Mouse (Mus musculus) stomach, embryonic 15.5 days (tissue): Measurements from ENCODE around the gene Slc17a1. TPM values are rescaled to one million over a fixed set of nuclear protein-coding genes. Genes with fewer than 3 reads are reported as not detected.
A peak's percentile ranks its signal among the peaks of the same experiment; 100 is the strongest.

Source experiments
- ATAC-seq: fragments of 200-750 bp; cut with Nextera tagmentation; 2 replicates; pipeline ENCODE4 v1.8.0; 2017; ENCODE audit warnings: low read depth, moderate number of reproducible peaks, moderate TSS enrichment; ENCODE audit not compliant: insufficient read depth, low FRiP score
- H3K27ac ChIP-seq: fragments of 300-500 bp; sonication (generic); 2 replicates; pipeline ENCODE4 v1.5.1; 2015; ENCODE audit warnings: mild to moderate bottlenecking, inconsistent platforms
- H3K27me3 ChIP-seq: fragments of 300-500 bp; sonication (generic); replicated peaks from 2 replicates; pipeline ENCODE4 v1.6.1; 2015; ENCODE audit warnings: inconsistent platforms
- H3K36me3 ChIP-seq: fragments of 300-500 bp; sonication (generic); 2 replicates; pipeline ENCODE4 v1.6.1; 2015; ENCODE audit warnings: inconsistent platforms
- H3K4me1 ChIP-seq: fragments of 300-500 bp; sonication (generic); 2 replicates; pipeline ENCODE4 v1.6.1; 2015; ENCODE audit warnings: inconsistent platforms
- H3K4me2 ChIP-seq: fragments of 300-500 bp; sonication (generic); 2 replicates; pipeline ENCODE4 v1.6.1; 2015; ENCODE audit warnings: mild to moderate bottlenecking, inconsistent platforms
- H3K4me3 ChIP-seq: fragments of 300-500 bp; sonication (generic); replicated peaks from 2 replicates; pipeline ENCODE4 v1.5.1; 2015; ENCODE audit warnings: inconsistent platforms
- H3K9ac ChIP-seq: fragments of 300-500 bp; sonication (generic); 2 replicates; pipeline ENCODE4 v1.6.1; 2015; ENCODE audit warnings: inconsistent platforms
- H3K9me3 ChIP-seq: fragments of 300-500 bp; sonication (generic); 2 replicates; pipeline ENCODE4 v1.6.1; 2016; ENCODE audit warnings: inconsistent platforms
- WGBS: fragments of 180-500 bp; shearing (Covaris S2); methylation state at CpG from one replicate; pipeline ENCODE4 v1.1.7; 2015; 5-methylcytosine and 5-hydroxymethylcytosine counted together
- polyA plus RNA-seq: library from polyadenylated mRNA; unstranded; fragments of >200 nt; fragmentation: Nextera tagmentation; extraction: Ambion mirVana; gene quantifications from 2 replicates; pipeline ENCODE4 v1.2.1, GENCODE M21; 2015

Slc17a1 gene
- polyA plus RNA-seq, 1 experiment from 2014 or later = 0.06 TPM

DNA sequence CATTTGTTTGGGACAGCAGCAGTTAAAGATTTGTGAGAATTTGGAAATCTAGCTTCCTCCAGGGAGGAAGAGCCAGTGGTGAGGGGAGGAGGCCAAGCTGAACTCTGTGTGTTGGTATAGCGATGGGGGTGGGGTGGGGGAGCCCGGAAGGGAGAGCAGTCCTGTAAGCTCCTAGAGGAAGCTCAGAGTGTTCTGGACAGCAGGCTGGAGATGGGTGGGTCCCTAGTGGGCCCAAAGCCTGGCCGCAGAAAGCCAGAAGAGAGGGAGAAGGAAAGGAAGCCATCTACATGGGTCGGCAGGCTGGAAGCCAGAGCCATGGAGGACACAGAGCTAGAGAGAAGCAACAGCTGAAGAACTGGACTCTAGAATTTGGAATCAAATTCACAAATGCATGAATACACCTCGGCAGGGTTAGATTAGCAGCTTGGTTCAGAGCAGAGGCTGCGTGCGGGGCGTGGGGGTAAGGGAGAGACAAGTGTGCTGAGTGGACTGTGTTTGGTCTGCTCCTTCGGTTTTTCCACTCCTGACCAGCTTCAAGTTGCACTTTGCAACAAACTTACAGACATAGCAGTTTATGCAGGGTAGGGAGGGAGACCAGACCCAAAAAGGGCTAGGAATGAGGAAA is 1.4 kb upstream of the Slc17a1 start:
- Histone ChIP-seq H3K4me1 (no peaks in the 10 kb centered on the region), H3K9ac (no peak overlapping the region)
- no peak for ATAC-seq

DNA sequence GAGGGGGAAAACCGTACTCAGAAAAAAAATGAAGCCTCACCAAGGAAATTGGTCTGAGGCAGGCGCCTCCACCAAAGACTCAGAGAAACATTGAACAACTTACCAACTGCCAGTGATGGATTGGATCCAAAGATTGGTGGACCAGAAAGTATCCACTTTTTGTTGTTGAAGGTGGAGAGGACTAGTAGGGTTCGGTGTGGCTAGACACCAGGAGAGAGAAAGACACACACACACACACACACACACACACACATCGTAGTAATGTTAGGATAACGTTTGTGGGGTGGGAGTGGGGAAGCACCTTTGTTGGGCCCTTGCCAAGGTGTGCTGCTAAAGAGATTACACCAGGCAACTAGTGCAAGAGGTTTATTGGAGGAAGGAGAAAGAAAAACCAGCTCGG is 550 bp upstream of the Slc17a1 start:
- 80% methylated on average over 6 of the region's 6 CpGs for WGBS
- Histone ChIP-seq H3K9me3 (no peaks in the 10 kb centered on the region), H3K27ac (no peak overlapping the region), H3K27me3 (no peaks in the 10 kb centered on the region), H3K4me3 (no peak overlapping the region), H3K4me1 (no peaks in the 10 kb centered on the region), H3K36me3 (no peaks in the 10 kb centered on the region), H3K9ac (no peak overlapping the region), H3K4me2 (no peak overlapping the region)
- no peak for ATAC-seq

More for the DNA sequence above, 1.4 kb upstream of the Slc17a1 start:
- Histone ChIP-seq H3K27me3 (no peaks in the 10 kb centered on the region), H3K4me2 (no peak overlapping the region), H3K27ac (0 out of 2 replicates have a peak overlapping the region, but pooled peaks have one; percentile 11), H3K4me3 (no peak overlapping the region), H3K36me3 (no peaks in the 10 kb centered on the region), H3K9me3 (no peaks in the 10 kb centered on the region)
- 61% methylated on average over 9 of the region's 9 CpGs for WGBS

DNA sequence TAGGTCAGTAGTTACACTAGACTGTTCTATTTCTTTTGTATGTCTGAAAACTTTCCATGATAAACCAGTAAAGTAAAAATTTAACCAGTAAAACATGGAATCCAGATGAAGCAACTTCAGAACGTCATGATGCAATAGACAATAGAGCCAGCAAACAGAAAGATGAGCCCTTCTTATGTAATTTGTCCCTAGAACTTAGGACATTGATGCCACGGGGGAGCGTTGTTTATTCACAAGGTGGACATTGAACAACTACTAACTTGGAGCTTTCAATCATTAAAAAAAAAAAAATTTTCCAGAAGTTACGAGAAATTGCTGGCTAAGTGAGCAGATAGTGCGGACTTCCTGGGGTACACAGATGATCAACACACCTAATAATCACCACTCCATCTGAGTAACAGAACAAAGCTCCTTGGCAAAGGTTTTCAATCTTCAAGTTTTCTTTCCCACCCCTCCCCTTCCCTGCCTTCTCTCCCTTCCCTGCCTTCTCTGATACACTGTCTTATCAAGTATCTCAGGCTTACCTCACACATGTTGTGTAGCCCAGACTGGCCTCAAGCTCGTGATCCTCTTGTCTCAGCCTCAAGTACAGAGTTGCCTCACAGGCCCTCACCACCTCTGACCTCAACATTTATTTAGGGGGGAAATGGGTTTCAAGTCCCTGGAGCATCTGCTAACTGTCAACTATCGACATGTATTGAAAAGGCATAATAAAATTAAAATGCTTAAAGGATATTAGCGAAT is 1.4 kb downstream of the Slc17a1 start:
- no peak overlapping the region for H3K27ac ChIP-seq
- H3K27me3 ChIP-seq = no peaks in the 10 kb centered on the region
- H3K4me1 ChIP-seq = no peaks in the 10 kb centered on the region
- H3K4me3 ChIP-seq = no peak overlapping the region
- no peak overlapping the region for H3K4me2 ChIP-seq
- no peaks in the 10 kb centered on the region for H3K36me3 ChIP-seq
- ATAC-seq = no peak
- no peaks in the 10 kb centered on the region for H3K9me3 ChIP-seq
- no peak overlapping the region for H3K9ac ChIP-seq
- WGBS = 82% methylated on average over 8 of the region's 8 CpGs

DNA sequence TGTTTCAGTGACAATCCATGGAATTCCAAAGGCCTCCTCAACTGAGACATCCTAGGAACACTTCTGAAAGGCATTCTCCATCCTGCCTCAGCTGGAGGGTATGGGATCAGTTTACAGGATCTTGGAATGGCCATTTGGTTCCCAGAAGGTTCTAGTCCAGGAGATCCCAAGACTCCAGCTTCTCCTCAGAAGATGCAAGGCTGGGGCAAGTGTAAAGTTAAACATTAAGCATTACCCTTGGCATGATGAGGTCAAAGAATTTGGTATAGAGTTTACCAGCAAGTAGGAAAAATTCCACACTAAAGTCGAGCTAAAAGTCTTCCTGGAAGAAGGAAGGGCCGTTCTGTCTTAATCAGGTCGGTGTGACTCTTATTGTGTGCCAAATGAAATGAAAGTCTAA is 2.4 kb downstream of the Slc17a1 start:
- Histone ChIP-seq H3K4me2 (no peak overlapping the region), H3K9me3 (no peaks in the 10 kb centered on the region), H3K9ac (no peak overlapping the region), H3K4me1 (no peaks in the 10 kb centered on the region), H3K27me3 (no peaks in the 10 kb centered on the region), H3K36me3 (no peaks in the 10 kb centered on the region), H3K4me3 (no peak overlapping the region), H3K27ac (no peak overlapping the region)
- no peak for ATAC-seq
- WGBS = 62% methylated on average over 3 of the region's 3 CpGs

DNA sequence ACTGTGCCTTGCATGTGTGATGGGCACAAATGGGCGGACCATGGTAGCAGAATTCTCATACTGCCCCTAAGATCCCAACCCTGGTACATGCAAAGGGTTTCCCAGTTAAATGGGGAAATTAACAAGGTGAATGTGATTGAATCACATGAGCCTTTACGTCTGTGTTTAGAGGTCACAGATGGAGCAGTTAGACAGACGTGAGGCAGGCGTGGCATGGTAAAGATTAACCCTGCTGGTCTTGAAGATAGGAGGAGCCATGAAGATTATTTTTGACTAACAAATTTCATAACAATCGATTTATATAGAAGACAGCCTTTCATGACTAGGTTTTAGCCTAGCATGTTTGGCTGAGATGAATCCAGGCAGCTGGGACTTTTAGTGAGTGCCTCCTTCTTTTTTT is 5.6 kb downstream of the Slc17a1 start:
- no peaks in the 10 kb centered on the region for H3K9me3 ChIP-seq
- WGBS = 55% methylated on average over 5 of the region's 5 CpGs
- no peaks in the 10 kb centered on the region for H3K4me1 ChIP-seq
- H3K27ac ChIP-seq = no peak overlapping the region
- no peak overlapping the region for H3K9ac ChIP-seq
- no peaks in the 10 kb centered on the region for H3K27me3 ChIP-seq
- ATAC-seq = no peak
- H3K4me2 ChIP-seq = no peak overlapping the region
- no peaks in the 10 kb centered on the region for H3K36me3 ChIP-seq
- H3K4me3 ChIP-seq = no peak overlapping the region

DNA sequence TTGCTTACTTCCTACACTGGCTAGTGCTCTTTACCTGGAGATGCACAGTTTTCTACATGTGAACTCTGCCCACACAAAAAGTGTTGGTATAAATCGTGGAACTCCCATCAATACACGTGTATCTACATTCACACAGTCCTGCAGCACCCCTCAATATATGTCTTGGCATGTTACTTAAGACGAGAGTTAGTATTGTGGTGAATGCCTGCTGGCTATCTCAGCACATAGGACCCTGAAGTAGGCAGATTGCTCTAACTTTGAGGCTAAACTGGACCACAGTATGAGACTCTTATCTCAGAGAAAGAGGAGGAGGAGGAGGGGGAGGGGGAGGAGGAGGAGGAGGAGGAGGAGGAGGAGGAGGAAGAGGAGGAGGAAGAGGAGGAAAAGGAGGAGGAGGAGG is 11.6 kb downstream of the Slc17a1 start:
- H3K4me2 ChIP-seq = no peak overlapping the region
- no peaks in the 10 kb centered on the region for H3K4me1 ChIP-seq
- 81% methylated on average over 3 of the region's 3 CpGs for WGBS
- no peak overlapping the region for H3K9ac ChIP-seq
- ATAC-seq = no peak
- no peaks in the 10 kb centered on the region for H3K27me3 ChIP-seq
- H3K36me3 ChIP-seq = no peaks in the 10 kb centered on the region
- no peak overlapping the region for H3K27ac ChIP-seq
- H3K4me3 ChIP-seq = no peak overlapping the region
- H3K9me3 ChIP-seq = no peaks in the 10 kb centered on the region

DNA sequence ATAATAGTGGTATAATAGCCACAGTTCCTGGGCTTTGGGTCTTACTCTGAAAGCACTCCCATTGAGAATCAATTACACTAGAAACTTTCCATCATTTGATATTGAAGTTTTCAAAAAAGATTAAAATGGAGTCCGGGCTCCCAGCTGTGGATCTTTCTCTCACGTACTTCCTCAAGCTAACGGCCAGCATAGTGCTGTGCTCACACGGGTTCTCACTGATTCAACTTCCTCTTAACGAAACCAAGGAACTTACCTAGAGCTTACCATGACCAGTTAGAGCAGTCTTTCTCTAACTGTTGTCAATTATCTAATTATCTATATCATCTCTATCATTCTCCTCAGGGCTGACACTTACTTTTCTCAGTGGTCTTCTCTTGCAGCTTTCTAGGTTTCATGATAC is 12.1 kb downstream of the Slc17a1 start:
- H3K4me3 ChIP-seq = no peak overlapping the region
- no peak overlapping the region for H3K9ac ChIP-seq
- no peaks in the 10 kb centered on the region for H3K27me3 ChIP-seq
- H3K4me1 ChIP-seq = no peaks in the 10 kb centered on the region
- 72% methylated on average over 5 of the region's 5 CpGs for WGBS
- no peak overlapping the region for H3K4me2 ChIP-seq
- no peak for ATAC-seq
- no peak overlapping the region for H3K27ac ChIP-seq
- no peaks in the 10 kb centered on the region for H3K36me3 ChIP-seq
- no peaks in the 10 kb centered on the region for H3K9me3 ChIP-seq

DNA sequence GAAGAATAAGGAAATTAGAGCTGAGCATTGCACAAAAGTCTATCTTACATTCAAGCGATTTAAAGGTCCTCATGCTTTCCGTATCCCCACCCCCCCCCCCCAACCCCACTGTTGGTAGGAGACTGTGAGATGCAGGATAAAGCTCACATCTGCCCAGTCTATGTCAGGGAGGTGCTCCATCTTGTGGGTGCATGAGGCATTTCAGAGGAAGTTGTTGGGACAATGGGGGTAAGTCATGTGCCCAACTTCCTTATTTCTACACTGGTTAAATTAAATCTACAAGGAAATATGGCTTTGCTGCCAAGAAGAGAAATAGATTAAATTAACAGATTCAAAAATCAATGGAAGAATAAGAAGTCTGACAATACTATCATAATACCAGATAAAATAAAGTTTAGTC is 18.0 kb downstream of the Slc17a1 start:
- H3K36me3 ChIP-seq = no peaks in the 10 kb centered on the region
- no peaks in the 10 kb centered on the region for H3K9me3 ChIP-seq
- no peak for ATAC-seq
- H3K9ac ChIP-seq = no peak overlapping the region
- 35% methylated on average over 2 of the region's 2 CpGs for WGBS
- no peaks in the 10 kb centered on the region for H3K27me3 ChIP-seq
- no peak overlapping the region for H3K27ac ChIP-seq
- H3K4me2 ChIP-seq = no peak overlapping the region
- H3K4me1 ChIP-seq = no peaks in the 10 kb centered on the region
- no peak overlapping the region for H3K4me3 ChIP-seq

DNA sequence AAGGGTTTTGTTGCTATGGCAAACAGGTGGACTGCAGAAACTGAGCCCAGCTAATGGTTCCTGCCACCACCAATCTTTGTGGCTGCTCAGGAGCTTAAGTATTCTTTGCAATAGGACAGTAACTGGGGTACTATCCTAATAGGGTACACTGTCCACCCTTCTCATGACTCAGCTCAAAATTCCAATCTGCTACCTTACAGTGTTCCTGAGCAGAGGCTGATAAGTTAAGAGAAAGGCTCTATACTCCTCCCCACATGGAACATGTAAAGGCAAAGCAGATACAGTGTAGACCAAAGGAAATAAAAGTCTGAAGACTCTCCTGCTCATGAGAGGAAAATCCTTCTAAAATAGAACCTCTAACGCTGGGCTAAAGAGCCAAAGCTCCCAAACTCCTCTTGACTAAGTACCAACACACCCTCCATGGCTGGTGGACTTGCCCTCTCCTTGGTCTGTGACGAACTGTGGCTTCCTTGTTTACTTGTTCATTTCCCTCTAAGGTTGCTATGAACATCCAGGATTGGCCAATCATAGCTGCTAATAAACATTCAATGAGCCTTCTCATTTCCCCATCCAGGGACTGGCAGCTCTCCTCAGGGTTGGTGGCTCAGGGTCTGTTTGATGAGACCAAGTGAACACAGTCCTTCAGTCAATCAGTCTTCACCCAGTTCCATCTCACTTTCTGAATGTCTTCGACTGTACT is 19.6 kb downstream of the Slc17a1 start:
- no peak for ATAC-seq
- 71% methylated on average over 3 of the region's 3 CpGs for WGBS
- no peak overlapping the region for H3K9ac ChIP-seq
- no peak overlapping the region for H3K4me3 ChIP-seq
- H3K4me2 ChIP-seq = no peak overlapping the region
- no peaks in the 10 kb centered on the region for H3K9me3 ChIP-seq
- H3K27me3 ChIP-seq = no peaks in the 10 kb centered on the region
- no peaks in the 10 kb centered on the region for H3K4me1 ChIP-seq
- H3K27ac ChIP-seq = no peak overlapping the region
- no peaks in the 10 kb centered on the region for H3K36me3 ChIP-seq

DNA sequence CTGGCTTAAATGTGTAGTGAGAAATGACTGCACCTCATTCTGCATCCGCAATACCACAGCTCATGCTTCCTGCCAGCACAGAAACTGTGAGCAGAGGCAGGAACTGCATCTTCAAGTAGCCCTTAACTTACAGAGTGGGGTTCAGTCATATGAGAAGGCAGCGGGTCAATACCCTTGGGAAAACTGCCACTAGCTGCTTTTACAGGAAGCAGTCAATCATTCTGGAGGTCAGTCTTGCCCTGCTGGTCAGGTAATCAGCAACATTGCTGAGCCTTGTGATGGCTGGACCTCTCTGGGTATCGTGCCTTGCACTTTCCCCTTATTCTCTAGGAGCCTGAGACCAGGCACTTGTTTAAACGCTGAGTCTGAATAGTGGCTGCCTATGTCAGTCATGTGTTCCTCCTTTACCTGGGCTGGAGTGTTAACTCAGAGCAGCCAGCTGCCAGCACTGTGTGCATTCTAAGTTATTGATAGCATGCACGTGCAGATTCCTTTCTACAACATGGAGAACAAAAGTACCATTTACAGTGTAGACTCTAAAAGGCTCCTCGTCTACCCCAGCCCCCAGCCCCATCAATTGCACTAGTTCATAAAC is 21.6 kb downstream of the Slc17a1 start:
- Histone ChIP-seq H3K9ac (no peak overlapping the region), H3K36me3 (no peaks in the 10 kb centered on the region), H3K27me3 (no peaks in the 10 kb centered on the region), H3K27ac (no peak overlapping the region), H3K4me3 (no peak overlapping the region), H3K4me1 (no peaks in the 10 kb centered on the region), H3K4me2 (no peak overlapping the region), H3K9me3 (no peaks in the 10 kb centered on the region)
- peak; percentile 31; the same call in 1 of the 2 replicates for ATAC-seq
- WGBS = 42% methylated on average over 6 of the region's 6 CpGs

DNA sequence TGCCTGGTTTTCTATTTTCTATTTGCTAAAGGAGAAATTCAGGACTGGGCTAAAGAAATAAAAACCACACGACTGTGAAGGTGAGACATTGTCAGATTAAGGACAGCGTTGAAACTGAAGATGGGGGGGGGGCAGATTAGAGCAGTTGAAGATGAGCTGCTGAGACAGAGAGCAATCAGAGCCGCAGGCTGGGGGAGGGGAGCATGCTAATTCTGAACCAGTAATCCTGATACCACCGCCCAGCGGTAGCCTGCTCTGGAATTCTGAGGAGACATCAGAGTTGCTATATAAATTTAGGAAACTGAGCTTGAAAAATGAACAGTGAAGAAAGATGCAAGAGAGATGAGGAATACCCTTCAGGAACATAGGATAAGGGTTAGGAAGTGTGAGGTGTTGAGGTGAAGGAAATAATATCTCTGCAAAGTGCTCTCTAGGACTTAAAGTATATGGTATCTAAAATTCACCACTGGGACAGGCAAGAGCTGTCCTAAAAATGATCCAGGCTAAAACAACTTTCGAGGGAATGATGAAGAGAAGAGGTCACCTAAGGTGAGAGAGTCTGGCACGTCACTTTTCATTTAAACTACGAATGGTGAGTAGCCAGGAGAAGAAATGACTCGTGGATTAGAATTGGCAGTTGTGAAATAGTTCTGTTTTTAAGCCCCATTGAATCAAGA is 25.2 kb downstream of the Slc17a1 start:
- H3K27ac ChIP-seq = no peak overlapping the region
- no peaks in the 10 kb centered on the region for H3K36me3 ChIP-seq
- 33% methylated on average over 9 of the region's 9 CpGs for WGBS
- no peak overlapping the region for H3K9ac ChIP-seq
- H3K4me1 ChIP-seq = no peaks in the 10 kb centered on the region
- H3K27me3 ChIP-seq = no peaks in the 10 kb centered on the region
- H3K4me2 ChIP-seq = no peak overlapping the region
- H3K4me3 ChIP-seq = no peak overlapping the region
- no peak for ATAC-seq
- no peaks in the 10 kb centered on the region for H3K9me3 ChIP-seq

DNA sequence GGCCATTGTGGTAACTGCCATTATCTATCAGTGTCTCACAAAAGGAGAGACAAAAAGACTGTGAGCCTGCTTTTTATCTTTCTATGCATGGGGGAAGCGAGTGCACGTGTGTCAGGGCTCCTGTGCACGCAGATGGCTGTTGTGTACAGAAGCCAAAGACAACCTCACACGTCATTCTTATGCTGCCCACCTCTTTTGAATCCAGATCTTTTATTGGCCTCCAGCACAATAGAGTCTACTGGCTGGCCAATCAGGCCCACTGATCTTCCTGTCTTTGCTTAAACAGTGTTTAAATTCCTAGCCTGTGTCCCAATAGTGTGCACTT is 25.7 kb downstream of the Slc17a1 start:
- no peak for ATAC-seq
- no peaks in the 10 kb centered on the region for H3K27me3 ChIP-seq

More for the DNA sequence above, 25.7 kb downstream of the Slc17a1 start:
- Histone ChIP-seq H3K36me3 (no peaks in the 10 kb centered on the region), H3K4me2 (no peak overlapping the region), H3K9ac (no peak overlapping the region), H3K4me3 (no peak overlapping the region), H3K9me3 (no peaks in the 10 kb centered on the region), H3K27ac (no peak overlapping the region), H3K4me1 (no peaks in the 10 kb centered on the region)
- WGBS = 58% methylated on average over 4 of the region's 4 CpGs
